Mouse (Mus musculus) lung, postnatal 0 days (tissue): ENCODE data around the gene Mvb12a. TPM values are rescaled to one million over a fixed set of nuclear protein-coding genes. Genes with fewer than 3 reads are reported as not detected.
A peak's percentile ranks its signal among the peaks of the same experiment; 100 is the strongest.
"Not testable (repeated sequence)": the region's sequence is repeated elsewhere in the genome, so short reads cannot be mapped to it uniquely, and the experiment has no call there.

Experiments used
- ATAC-seq: fragments of 200-750 bp; cut with Nextera tagmentation; 2 replicates; pipeline ENCODE4 v1.8.0; 2017; ENCODE audit warnings: moderate library complexity
- DNase-seq: peaks from one replicate; pipeline ENCODE4 v3.0.0-alpha.2; 2016; ENCODE audit warnings: low spot score
- H3K27ac ChIP-seq: fragments of 300-500 bp; sonication (generic); 2 replicates; pipeline ENCODE4 v1.5.1; 2014; ENCODE audit warnings: antibody characterized with exemption, mild to moderate bottlenecking, low read length, mixed read lengths
- H3K27me3 ChIP-seq: fragments of 300-500 bp; sonication (generic); replicated peaks from 2 replicates; pipeline ENCODE4 v1.6.1; 2014; ENCODE audit warnings: low read length, mixed read lengths; ENCODE audit not compliant: insufficient read depth
- H3K36me3 ChIP-seq: fragments of 300-500 bp; sonication (generic); 2 replicates; pipeline ENCODE4 v1.6.1; 2014; ENCODE audit warnings: low read length, mixed read lengths; ENCODE audit not compliant: insufficient read depth
- H3K4me1 ChIP-seq: fragments of 300-500 bp; sonication (generic); 2 replicates; pipeline ENCODE4 v1.6.1; 2014; ENCODE audit warnings: antibody characterized with exemption, low read depth, low read length, mixed read lengths; ENCODE audit not compliant: insufficient read depth
- H3K4me2 ChIP-seq: fragments of 300-500 bp; sonication (generic); replicated peaks from 2 replicates; pipeline ENCODE4 v1.6.1; 2014; ENCODE audit warnings: low read depth, mild to moderate bottlenecking, low read length, moderate library complexity, mixed read lengths
- H3K4me3 ChIP-seq: fragments of 300-500 bp; sonication (generic); 2 replicates; pipeline ENCODE4 v1.5.1; 2014; ENCODE audit warnings: low read depth, low read length
- H3K9ac ChIP-seq: fragments of 300-500 bp; sonication (generic); replicated peaks from 2 replicates; pipeline ENCODE4 v1.6.1; 2014; ENCODE audit warnings: low read depth, mild to moderate bottlenecking
- H3K9me3 ChIP-seq: fragments of 300-500 bp; sonication (generic); 2 replicates; pipeline ENCODE4 v1.6.1; 2016; ENCODE audit warnings: low read length, mixed read lengths
- CTCF ChIP-seq: IDR thresholded peaks from 2 replicates; pipeline ENCODE4 v1.5.1; 2016; ENCODE audit warnings: antibody characterized with exemption, mild to moderate bottlenecking
- EP300 ChIP-seq: IDR thresholded peaks from 2 replicates; pipeline ENCODE4 v1.6.1; 2016; ENCODE audit warnings: antibody characterized with exemption, mild to moderate bottlenecking, control low read depth
- WGBS: fragments of 180-500 bp; shearing (Covaris S2); extraction: QIAGEN DNeasy Blood & Tissue Kit; methylation state at CpG from one replicate; pipeline ENCODE4 v1.1.7; 2014; 5-methylcytosine and 5-hydroxymethylcytosine counted together
- polyA plus RNA-seq: library from polyadenylated mRNA; unstranded; fragments of >200 nt; fragmentation: Nextera tagmentation; extraction: Ambion mirVana; gene quantifications from 2 replicates; pipeline ENCODE4 v1.2.1, GENCODE M21; 2015

Mvb12a gene
- polyA plus RNA-seq, 1 experiment from 2014 or later, result 112 TPM

GRCm38 (mm10) chr8:71511644-71512043 lies 31.1 kb upstream of the Mvb12a start, which contains the start of gene Plvap:
TSS of gene Plvap (minus strand) at chr8:71511752.
- H3K4me2 ChIP-seq, result peak within 1 kb of the TSS; percentile 43
- no peak within 1 kb of the TSS for H3K27ac ChIP-seq
- peak within 1 kb of the TSS; percentile 35 for H3K4me3 ChIP-seq
- no peaks in the 10 kb centered on the region for H3K4me1 ChIP-seq
- 13% methylated on average over 14 of the region's 14 CpGs for WGBS
- H3K36me3 ChIP-seq, result no peaks in the 10 kb centered on the region
- TF ChIP-seq CTCF (no peak; the same call in 1 of the 2 replicates), EP300 (peak; percentile 86)
- no peaks in the 10 kb centered on the region for H3K9me3 ChIP-seq
- peaks cover 14% of the 10 kb centered on the region for H3K27me3 ChIP-seq
- peak; percentile 88 for ATAC-seq
- no peak within 1 kb of the TSS for H3K9ac ChIP-seq
- DNase-seq, result peak; percentile 73

GRCm38 (mm10) chr8:71513018-71513754 lies 29.5 kb upstream of the Mvb12a start:
- H3K4me3 ChIP-seq, result no peak overlapping the region
- ATAC-seq (0 out of 2 replicates have a peak, but pooled peaks have one; percentile 5), DNase-seq (peak; percentile 42)
- WGBS, result 62% methylated on average over 15 of the region's 15 CpGs
- 0 out of 2 replicates have a peak, but pooled peaks cover 4% of the 10 kb centered on the region for H3K27me3 ChIP-seq
- H3K9ac ChIP-seq, result no peak overlapping the region
- H3K27ac ChIP-seq, result no peak overlapping the region
- H3K36me3 ChIP-seq, result no peaks in the 10 kb centered on the region
- no peaks in the 10 kb centered on the region for H3K4me1 ChIP-seq
- TF ChIP-seq EP300 (no peak), CTCF (no peak)
- H3K4me2 ChIP-seq, result no peak overlapping the region
- H3K9me3 ChIP-seq, result no peaks in the 10 kb centered on the region

- no peak for DNase-seq
- WGBS, result 61% methylated on average over 5 of the region's 5 CpGs
- TF ChIP-seq EP300, result no peak
- peak; percentile 25; the same call in 1 of the 2 replicates for TF ChIP-seq CTCF
Measured at GRCm38 (mm10) chr8:71515043-71515442, 27.7 kb upstream of the Mvb12a start.

GRCm38 (mm10) chr8:71516786-71517185 lies 25.9 kb upstream of the Mvb12a start:
- peak; percentile 39 for ATAC-seq
- 11% methylated on average over 6 of the region's 6 CpGs for WGBS
- Histone ChIP-seq H3K9ac (no peak overlapping the region), H3K27ac (no peak overlapping the region), H3K36me3 (no peaks in the 10 kb centered on the region), H3K4me3 (no peak overlapping the region), H3K4me2 (no peak overlapping the region), H3K4me1 (no peaks in the 10 kb centered on the region), H3K27me3 (no peaks in the 10 kb centered on the region), H3K9me3 (no peaks in the 10 kb centered on the region)
- TF ChIP-seq EP300 (peak; percentile 85), CTCF (no peak)
- peak; percentile 64 for DNase-seq

More at GRCm38 (mm10) chr8:71515043-71515442, 27.7 kb upstream of the Mvb12a start:
- ATAC-seq, result no peak
- Histone ChIP-seq H3K27ac (no peak overlapping the region), H3K4me1 (no peaks in the 10 kb centered on the region), H3K4me2 (no peak overlapping the region), H3K9ac (no peak overlapping the region), H3K36me3 (no peaks in the 10 kb centered on the region), H3K9me3 (no peaks in the 10 kb centered on the region), H3K27me3 (no peaks in the 10 kb centered on the region), H3K4me3 (no peak overlapping the region)

DNA sequence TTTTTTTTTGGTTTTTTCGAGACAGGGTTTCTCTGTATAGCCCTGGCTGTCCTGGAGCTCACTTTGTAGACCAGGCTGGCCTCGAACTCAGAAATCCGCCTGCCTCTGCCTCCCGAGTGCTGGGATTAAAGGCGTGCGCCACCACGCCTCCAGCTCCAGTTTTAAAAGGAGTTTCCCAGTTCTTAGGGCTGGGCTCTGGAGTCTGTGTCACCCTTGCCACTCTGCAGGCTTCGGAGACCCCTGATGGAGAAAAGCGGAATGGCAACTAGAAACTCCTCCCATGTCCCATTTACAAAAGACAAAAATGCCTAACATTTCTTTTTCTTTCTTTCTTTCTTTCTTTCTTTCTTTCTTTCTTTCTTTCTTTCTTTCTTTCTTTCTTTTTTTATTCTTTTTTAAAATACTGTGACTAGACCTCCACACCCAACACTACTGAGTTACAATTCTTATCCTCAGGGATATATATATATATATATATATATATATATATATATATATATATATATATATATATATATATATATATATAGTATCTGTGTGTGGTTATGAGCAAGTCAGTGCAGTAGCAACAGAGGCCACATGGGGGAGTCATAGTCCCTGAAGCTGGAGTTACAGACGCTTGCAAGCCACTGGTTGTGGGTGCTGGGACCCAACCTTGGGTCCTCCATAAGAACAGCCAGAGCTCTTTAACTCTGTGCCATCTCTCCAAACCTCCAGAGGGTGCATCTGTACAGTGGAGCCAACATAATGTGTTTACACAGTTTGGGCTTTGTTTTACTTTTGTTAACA lies 23.5 kb upstream of the Mvb12a start:
- not testable (repeated sequence) for H3K9ac ChIP-seq, H3K4me3 ChIP-seq, H3K36me3 ChIP-seq, H3K4me1 ChIP-seq, H3K27ac ChIP-seq, H3K4me2 ChIP-seq, H3K9me3 ChIP-seq, H3K27me3 ChIP-seq
- WGBS, result 27% methylated on average over 9 of the region's 10 CpGs
- ATAC-seq (peak; percentile 40; the same call in 1 of the 2 replicates), DNase-seq (peak; percentile 86)
- peak; percentile 83 for TF ChIP-seq CTCF

DNA sequence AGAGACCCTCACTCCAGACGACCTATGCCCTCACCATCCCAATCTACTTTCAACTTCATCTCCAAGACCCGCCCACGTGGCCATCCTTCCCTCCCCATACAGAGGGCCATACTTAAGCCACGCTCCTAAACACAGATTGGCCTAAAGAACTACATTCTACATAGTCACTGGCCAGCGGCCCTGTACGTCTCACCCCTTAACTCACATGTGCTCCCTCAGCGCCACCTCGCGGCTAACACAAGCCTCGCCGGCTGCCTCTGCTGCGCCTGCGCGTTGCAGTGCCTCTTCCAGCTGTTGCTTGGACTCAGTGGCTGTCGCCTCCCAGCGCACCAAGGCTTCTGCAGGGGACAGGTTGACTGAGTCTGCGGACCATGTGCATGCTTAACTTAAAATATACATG lies 21.1 kb upstream of the Mvb12a start:
- Histone ChIP-seq H3K4me3 (no peak overlapping the region), H3K9ac (no peak overlapping the region), H3K4me1 (0 out of 2 replicates have a peak, but pooled peaks cover 4% of the 10 kb centered on the region), H3K9me3 (no peaks in the 10 kb centered on the region), H3K4me2 (no peak overlapping the region), H3K36me3 (no peaks in the 10 kb centered on the region), H3K27me3 (peaks cover 9% of the 10 kb centered on the region; the same call in 1 of the 2 replicates), H3K27ac (no peak overlapping the region)
- WGBS, result 3% methylated on average over 17 of the region's 17 CpGs
- peak; percentile 100 for TF ChIP-seq CTCF
- TF ChIP-seq EP300, result no peak
- peak; percentile 97 for DNase-seq
- ATAC-seq, result peak; percentile 94
